Comparison of ENCODE assay signal across 23 mouse cellular contexts in the genomic region with DNA sequence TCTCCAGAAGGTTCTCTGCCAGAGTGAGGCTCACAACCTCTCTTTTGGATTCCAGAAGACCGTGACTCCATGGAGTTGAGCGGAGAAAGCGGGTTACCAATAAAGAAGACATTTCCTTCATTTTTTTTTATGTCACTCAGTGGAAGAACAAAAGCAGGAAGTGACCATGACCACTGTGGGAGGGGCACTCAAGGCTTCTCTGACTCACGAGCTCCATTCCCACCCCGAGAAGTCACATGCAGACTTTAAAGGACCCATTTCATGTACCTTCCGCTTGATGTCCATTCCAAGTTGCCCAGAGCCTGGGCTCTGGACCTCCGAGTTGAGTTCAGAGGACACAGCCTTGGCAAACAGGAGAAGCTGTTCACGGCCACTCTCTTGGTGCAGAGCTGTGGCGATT. TPM values are rescaled to one million over a fixed set of nuclear protein-coding genes. Genes with fewer than 3 reads are reported as not detected.
A peak's percentile ranks its signal among the peaks of the same experiment; 100 is the strongest.
DNase-seq lines count a peak whose midpoint lies in the region; ATAC-seq and TF ChIP-seq lines count a peak whose summit lies in the region.
"Had no signal": no experiment of that assay in that cellular context is flagged by ENCODE, and none has a peak within 500 bp of the region (broad histone marks: within the 10 kb centered on the region; RNA-seq: fewer than 3 reads in every experiment).

No protein-coding gene starts in this region.

- no peak for TF ChIP-seq POLR2A in lung, adult 2 months (IDR thresholded peaks at IDR 0.05; ENCODE audit: borderline replicate concordance, extremely low read depth, low read depth, low read length)

- no peak for TF ChIP-seq CTCF in lung, embryonic 14.5 days (IDR thresholded peaks at IDR 0.05; ENCODE audit: low read depth)
- TF ChIP-seq CTCF in lung, adult 2 months (IDR thresholded peaks at IDR 0.05; ENCODE audit: insufficient read depth, low read length) = no peak

- H3K27ac ChIP-seq in lung, embryonic 14.5 days (ENCODE audit: low read depth) = no peak overlapping the region
- H3K27ac ChIP-seq: embryonic facial prominence, embryonic 10.5 days; forebrain, embryonic 13.5 days; heart, embryonic 13.5 days; lung, embryonic 15.5 days; midbrain, embryonic 12.5 days; neural tube, embryonic 15.5 days had no signal

- no peak overlapping the region for H3K4me2 ChIP-seq in lung, embryonic 14.5 days
- H3K4me2 ChIP-seq: forebrain, embryonic 13.5 days; heart, embryonic 13.5 days; lung, embryonic 15.5 days; midbrain, embryonic 12.5 days; neural tube, embryonic 15.5 days had no signal

- H3K36me3 ChIP-seq in lung, embryonic 14.5 days (ENCODE audit: insufficient read depth) = no peaks in the 10 kb centered on the region
- H3K36me3 ChIP-seq: embryonic facial prominence, embryonic 10.5 days; heart, embryonic 13.5 days; lung, embryonic 15.5 days; midbrain, embryonic 12.5 days; neural tube, embryonic 15.5 days had no signal

- H3K4me1 ChIP-seq in lung, embryonic 14.5 days (ENCODE audit: insufficient read depth) = no peaks in the 10 kb centered on the region
- no peaks in the 10 kb centered on the region for H3K4me1 ChIP-seq in lung, adult 2 months (ENCODE audit: control insufficient read depth, insufficient read depth, low read length)
- H3K4me1 ChIP-seq: embryonic facial prominence, embryonic 10.5 days; forebrain, embryonic 13.5 days; lung, embryonic 15.5 days; midbrain, embryonic 12.5 days; neural tube, embryonic 15.5 days had no signal

- H3K27me3 ChIP-seq in lung, embryonic 14.5 days (ENCODE audit: insufficient read depth, low read length) = no peaks in the 10 kb centered on the region
- H3K27me3 ChIP-seq: forebrain, embryonic 13.5 days; heart, embryonic 13.5 days; lung, embryonic 15.5 days; midbrain, embryonic 12.5 days; neural tube, embryonic 15.5 days had no signal

- WGBS in lung, embryonic 14.5 days = 69% methylated on average over 9 of the region's 9 CpGs
- 60% methylated on average over 9 of the region's 9 CpGs for WGBS in lung, adult 2 months

- no peaks in the 10 kb centered on the region for H3K9me3 ChIP-seq in lung, embryonic 14.5 days (ENCODE audit: low read depth, low read length)
- H3K9me3 ChIP-seq: embryonic facial prominence, embryonic 10.5 days; forebrain, embryonic 13.5 days; heart, embryonic 13.5 days; lung, embryonic 15.5 days; midbrain, embryonic 12.5 days; neural tube, embryonic 15.5 days had no signal

- H3K9ac ChIP-seq in lung, embryonic 14.5 days = no peak overlapping the region
- H3K9ac ChIP-seq: forebrain, embryonic 13.5 days; heart, embryonic 13.5 days; lung, embryonic 15.5 days; midbrain, embryonic 12.5 days; neural tube, embryonic 15.5 days had no signal

- no peak for ATAC-seq in lung, embryonic 14.5 days (ENCODE audit: insufficient read depth)
- peak; percentile 59 for ATAC-seq in granulocyte monocyte progenitor cell, adult 5-6 weeks (replicated peaks; ENCODE audit: poor library complexity, severe bottlenecking)
- ATAC-seq in monocyte, adult 5-6 weeks (replicated peaks; ENCODE audit: insufficient number of reproducible peaks, low FRiP score, low TSS enrichment, poor library complexity, severe bottlenecking) = peak; percentile 53
- ATAC-seq: forebrain, embryonic 13.5 days; hindbrain, embryonic 16.5 days; intestine, embryonic 16.5 days had no signal

- no peak overlapping the region for H3K4me3 ChIP-seq in lung, embryonic 14.5 days (ENCODE audit: low read depth, low read length)
- H3K4me3 ChIP-seq in lung, adult 2 months (replicated peaks; ENCODE audit: extremely low read depth, low read depth, low read length) = no peak overlapping the region
- H3K4me3 ChIP-seq: embryonic facial prominence, embryonic 10.5 days; forebrain, embryonic 13.5 days; heart, embryonic 13.5 days; lung, embryonic 15.5 days; midbrain, embryonic 12.5 days; myocyte; neural tube, embryonic 15.5 days had no signal

- DNase-seq in adrenal gland, postnatal 14 days = peak; percentile 38
- no peak for DNase-seq in adrenal gland, postnatal 25 days
- DNase-seq in lung, embryonic 14.5 days = peak; percentile 42
- no peak for DNase-seq in lung, adult 2 months
- DNase-seq in kidney, postnatal 4 days = no peak
- DNase-seq in spleen, postnatal 10 days (ENCODE audit: low spot score in 2 of 2) = no peak
- DNase-seq: cerebellum, adult 18-20 months; gastrocnemius, postnatal 10 days; heart, postnatal 4 days had no signal

RNA-seq across cellular contexts. Expression of a gene that starts 31.5 kb away (rescaled TPM):
- total RNA-seq in adrenal gland, postnatal 14 days (2021) = 0.60 and 0.85 TPM in 2 replicates
- 2.2 and 3.5 TPM in 2 replicates for total RNA-seq in adrenal gland, postnatal 25 days (2021)
- 0.18 TPM in 1 of 2 replicates, not detected in the other for polyA plus RNA-seq in lung, embryonic 14.5 days (2014; fragmentation: Nextera tagmentation; extraction: Ambion mirVana)
- polyA plus RNA-seq in lung, adult 2 months (2012; rRNA removed) = 0.06 and 0.12 TPM in 2 replicates
- total RNA-seq in granulocyte monocyte progenitor cell, adult 5-6 weeks (2014; fragmentation: Nextera tagmentation) = not detected in 2 replicates
- not detected in 2 replicates for total RNA-seq in granulocyte monocyte progenitor cell, adult 5-6 weeks (2017)
- total RNA-seq in monocyte, adult 5-6 weeks (2017) = 1.6 to 2.5 TPM in 2 of 3 replicates, not detected in the other
- total RNA-seq: CH12.LX; heart, adult 18-20 months had no signal
- polyA plus RNA-seq: embryonic facial prominence, embryonic 10.5 days; forebrain, embryonic 13.5 days; heart, embryonic 13.5 days; lung, embryonic 15.5 days; midbrain, embryonic 12.5 days had no signal

RNA-seq across cellular contexts. Expression of a gene that starts 44.9 kb away (rescaled TPM):
- 0.86 and 2.4 TPM in 2 replicates for total RNA-seq in adrenal gland, postnatal 14 days (2021)
- 0.55 TPM in 1 of 2 replicates, not detected in the other for total RNA-seq in adrenal gland, postnatal 25 days (2021)
- 0.43 and 0.75 TPM in 2 replicates for polyA plus RNA-seq in lung, embryonic 14.5 days (2014; fragmentation: Nextera tagmentation; extraction: Ambion mirVana)
- 0.34 TPM in 1 of 2 replicates, not detected in the other for polyA plus RNA-seq in lung, adult 2 months (2012; rRNA removed)
- total RNA-seq in granulocyte monocyte progenitor cell, adult 5-6 weeks (2014; fragmentation: Nextera tagmentation) = 0.47 and 0.49 TPM in 2 replicates
- total RNA-seq in granulocyte monocyte progenitor cell, adult 5-6 weeks (2017) = 1.1 and 2.3 TPM in 2 replicates
- total RNA-seq in monocyte, adult 5-6 weeks (2017) = 0.95 TPM in 1 of 3 replicates, not detected in the others
- total RNA-seq: CH12.LX; gastrocnemius, postnatal 10 days; heart, postnatal 4 days; left cerebral cortex, postnatal 25 days had no signal
- polyA plus RNA-seq: forebrain, embryonic 13.5 days had no signal

RNA-seq across cellular contexts. Expression of a gene that starts 57.4 kb away (rescaled TPM):
- 138 and 149 TPM in 2 replicates for total RNA-seq in adrenal gland, postnatal 14 days (2021)
- 93.1 and 118 TPM in 2 replicates for total RNA-seq in adrenal gland, postnatal 25 days (2021)
- 142 and 143 TPM in 2 replicates for polyA plus RNA-seq in lung, embryonic 14.5 days (2014; fragmentation: Nextera tagmentation; extraction: Ambion mirVana)
- 10.2 and 14.7 TPM in 2 replicates for polyA plus RNA-seq in lung, adult 2 months (2012; rRNA removed)
- 56.4 and 61.5 TPM in 2 replicates for total RNA-seq in granulocyte monocyte progenitor cell, adult 5-6 weeks (2014; fragmentation: Nextera tagmentation)
- 80.8 and 104 TPM in 2 replicates for total RNA-seq in granulocyte monocyte progenitor cell, adult 5-6 weeks (2017)
- total RNA-seq in monocyte, adult 5-6 weeks (2017) = 9.1 to 13.1 TPM (median 10.7 TPM) in 3 replicates

Comparison
In these comparisons a context has a peak if more than half of its experiments do, and no peak if none do; other contexts are left out.
1. DNase-seq: peak in adrenal gland, postnatal 14 days (single experiment) and lung, embryonic 14.5 days (single experiment); none in adrenal gland, postnatal 25 days (single experiment), lung, adult 2 months (single experiment), kidney, postnatal 4 days (0 of 2) and spleen, postnatal 10 days (0 of 2).